Mouse (Mus musculus): ENCODE data around the gene Acadsb.

The Acadsb gene

GRCm38 (mm10) chr7:131465735-131466134, 55.3 kb downstream of the Acadsb start:
- no peak for DNase-seq (ENCODE audit: low read depth)

- no peak for DNase-seq (ENCODE audit: low read depth)
These were observed 56.9 kb downstream of the Acadsb start for GRCm38 (mm10) chr7:131467312-131467711.

GRCm38 (mm10) chr7:131469506-131469905, 59.1 kb downstream of the Acadsb start:
- peak; percentile 62 for DNase-seq (ENCODE audit: low read depth)

GRCm38 (mm10) chr7:131471551-131471950, 61.1 kb downstream of the Acadsb start:
- DNase-seq (ENCODE audit: low read depth): no peak

GRCm38 (mm10) chr7:131477140-131477539, 66.7 kb downstream of the Acadsb start:
- no peak for DNase-seq (ENCODE audit: low read depth)

GRCm38 (mm10) chr7:131478403-131478802, 68.0 kb downstream of the Acadsb start:
- no peak for DNase-seq (ENCODE audit: low read depth)
